Mouse (Mus musculus) spleen, adult 2 months (tissue): Measurements from ENCODE around the gene Olfr1496. TPM values are rescaled to one million over a fixed set of nuclear protein-coding genes. Genes with fewer than 3 reads are reported as not detected.

Experiments
- DNase-seq, 2 experiments: peaks; one replicate each; pipeline versions ENCODE4 v3.0.0 to v3.0.0-alpha.2; 2012 to 2021; ENCODE audit warnings: low spot score in 2 of 2, low read depth in 1 of 2
- H3K27ac ChIP-seq: fragments of 200-500 bp; 2 replicates; pipeline ENCODE4 v1.5.1; 2012; ENCODE audit warnings: low read length, inconsistent platforms; ENCODE audit not compliant: insufficient read depth
- H3K27me3 ChIP-seq: fragments of 200-500 bp; 2 replicates; pipeline ENCODE4 v1.6.1; 2012; ENCODE audit warnings: mild to moderate bottlenecking, moderate library complexity, low read length, inconsistent platforms; ENCODE audit not compliant: control insufficient read depth, insufficient read depth
- H3K36me3 ChIP-seq: fragments of 200-500 bp; 2 replicates; pipeline ENCODE4 v1.6.1; 2012; ENCODE audit warnings: mild to moderate bottlenecking, low read length, inconsistent platforms; ENCODE audit not compliant: control insufficient read depth, insufficient read depth
- H3K4me1 ChIP-seq: fragments of 200-500 bp; 2 replicates; pipeline ENCODE4 v1.6.1; 2011; ENCODE audit warnings: inconsistent platforms; ENCODE audit not compliant: control insufficient read depth, insufficient read depth, insufficient read length
- H3K4me3 ChIP-seq: fragments of 200-500 bp; 2 replicates; pipeline ENCODE4 v1.5.1; 2011; ENCODE audit warnings: mild to moderate bottlenecking, inconsistent platforms; ENCODE audit not compliant: insufficient read depth, insufficient read length; ENCODE audit errors: extremely low read depth
- CTCF ChIP-seq: fragments of 200-500 bp; IDR thresholded peaks from 2 replicates; pipeline ENCODE4 v1.5.1; 2011; ENCODE audit warnings: mild to moderate bottlenecking, inconsistent platforms; ENCODE audit not compliant: insufficient read depth, insufficient read length, insufficient replicate concordance; ENCODE audit errors: extremely low read depth
- POLR2A ChIP-seq: fragments of 200-500 bp; IDR thresholded peaks from 2 replicates; pipeline ENCODE4 v1.6.1; 2011; ENCODE audit warnings: low read depth, low read length, inconsistent platforms
- WGBS: fragments of 180-500 bp; shearing (Covaris S2); methylation state at CpG from one replicate; pipeline ENCODE4 v1.1.7; 2018; 5-methylcytosine and 5-hydroxymethylcytosine counted together
- polyA plus RNA-seq: library from polyadenylated mRNA; depleted of rRNA; stranded (reverse); fragments of >200 nt; gene quantifications from 2 replicates; pipeline ENCODE4 v1.2.3, GENCODE M21; 2012; rRNA removed

Olfr1496 gene
- polyA plus RNA-seq, 1 experiment = not detected

- no peak for DNase-seq
- Histone ChIP-seq H3K27ac (no peak overlapping the region), H3K36me3 (no peaks in the 10 kb centered on the region), H3K4me3 (no peak overlapping the region), H3K4me1 (no peaks in the 10 kb centered on the region), H3K27me3 (no peaks in the 10 kb centered on the region)
- no peak for TF ChIP-seq POLR2A
- 60% methylated on average over 2 of the region's 2 CpGs for WGBS
Observed at GRCm38 (mm10) chr19:13812823-13813222, 35.1 kb downstream of the Olfr1496 start.

GRCm38 (mm10) chr19:13818827-13819226 is 41.1 kb downstream of the Olfr1496 start:
- no peak for DNase-seq
- Histone ChIP-seq H3K27me3 (no peaks in the 10 kb centered on the region), H3K27ac (no peak overlapping the region), H3K36me3 (no peaks in the 10 kb centered on the region), H3K4me3 (no peak overlapping the region), H3K4me1 (no peaks in the 10 kb centered on the region)
- WGBS = 39% methylated on average over 5 of the region's 5 CpGs
- no peak for TF ChIP-seq CTCF
- no peak for TF ChIP-seq POLR2A

DNA sequence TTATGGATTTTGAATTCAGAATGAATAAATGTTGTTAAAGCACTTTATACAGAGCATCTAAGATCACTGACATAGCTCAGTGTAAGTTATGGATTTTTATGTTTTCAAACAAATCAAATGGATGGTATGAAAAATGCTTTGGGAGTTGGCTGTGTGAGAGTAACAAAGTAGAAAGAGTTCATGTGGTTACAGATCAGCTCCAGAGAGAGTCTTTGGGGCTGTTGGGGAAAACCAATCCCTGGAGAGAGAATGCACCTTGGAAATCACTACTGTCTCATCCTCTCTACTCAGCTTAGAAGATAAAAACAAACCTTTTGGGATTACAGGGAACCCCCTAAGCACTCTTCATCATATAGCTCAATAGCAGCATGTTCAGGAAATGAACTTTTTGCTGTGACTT is 41.7 kb downstream of the Olfr1496 start, which contains the start of gene Olfr1499:
Gene Olfr1499, minus strand, starts transcription at position 101 of the 400 bp plus-strand sequence.
- Histone ChIP-seq H3K4me1 (no peaks in the 10 kb centered on the region), H3K36me3 (no peaks in the 10 kb centered on the region), H3K27me3 (no peaks in the 10 kb centered on the region), H3K4me3 (no peak within 1 kb of the TSS), H3K27ac (no peak within 1 kb of the TSS)
- DNase-seq = no peak
- TF ChIP-seq CTCF (no peak), POLR2A (no peak)

DNA sequence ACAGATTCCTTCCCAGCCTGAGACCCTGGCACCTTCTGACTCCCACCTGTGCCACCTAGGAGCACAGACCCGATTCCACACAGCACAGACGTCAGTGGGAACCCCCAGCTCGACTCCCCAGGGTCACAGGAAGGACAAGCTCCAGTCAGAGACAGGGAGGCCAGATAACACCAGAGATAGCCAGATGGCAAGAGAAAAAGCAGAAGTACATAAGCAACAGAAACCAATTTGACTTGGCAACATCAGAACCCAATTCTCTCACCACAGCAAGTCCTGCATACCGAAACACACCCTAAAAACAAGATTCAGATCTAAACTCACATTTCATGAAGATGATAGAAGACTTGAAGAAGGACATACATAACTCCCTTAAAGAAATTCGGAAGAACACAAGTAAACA is 43.2 kb downstream of the Olfr1496 start:
- WGBS = 25% methylated on average over 5 of the region's 5 CpGs
- no peak for TF ChIP-seq POLR2A
- H3K4me1 ChIP-seq = no peaks in the 10 kb centered on the region
- no peaks in the 10 kb centered on the region for H3K36me3 ChIP-seq
- no peaks in the 10 kb centered on the region for H3K27me3 ChIP-seq
- H3K4me3 ChIP-seq = no peak overlapping the region
- H3K27ac ChIP-seq = no peak overlapping the region
- DNase-seq = no peak

DNA sequence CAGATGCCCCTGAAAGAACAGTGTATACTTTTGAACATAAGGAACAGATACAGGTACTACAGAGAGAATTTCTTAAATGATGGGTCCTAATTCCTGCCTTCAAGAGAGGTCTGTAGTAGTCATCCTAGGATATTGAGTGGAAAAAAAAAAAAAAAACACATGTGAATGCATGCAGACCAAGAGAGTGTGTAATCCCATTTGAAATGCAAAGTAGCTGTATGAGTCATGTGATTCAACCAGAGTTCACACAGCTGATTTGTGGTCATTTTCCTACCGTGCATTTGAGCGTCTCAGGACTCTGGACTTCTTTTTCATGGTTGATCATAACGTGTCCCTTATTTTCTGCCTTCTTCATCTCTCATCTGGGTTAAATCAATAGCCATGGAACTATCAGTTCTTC is 50.8 kb downstream of the Olfr1496 start:
- H3K4me3 ChIP-seq = no peak overlapping the region; the same call in 1 of the 2 replicates
- H3K27me3 ChIP-seq = no peaks in the 10 kb centered on the region
- 76% methylated on average over 3 of the region's 3 CpGs for WGBS
- no peak overlapping the region for H3K27ac ChIP-seq
- TF ChIP-seq POLR2A (no peak), CTCF (no peak)
- DNase-seq = no peak
- H3K4me1 ChIP-seq = no peaks in the 10 kb centered on the region
- H3K36me3 ChIP-seq = no peaks in the 10 kb centered on the region

DNA sequence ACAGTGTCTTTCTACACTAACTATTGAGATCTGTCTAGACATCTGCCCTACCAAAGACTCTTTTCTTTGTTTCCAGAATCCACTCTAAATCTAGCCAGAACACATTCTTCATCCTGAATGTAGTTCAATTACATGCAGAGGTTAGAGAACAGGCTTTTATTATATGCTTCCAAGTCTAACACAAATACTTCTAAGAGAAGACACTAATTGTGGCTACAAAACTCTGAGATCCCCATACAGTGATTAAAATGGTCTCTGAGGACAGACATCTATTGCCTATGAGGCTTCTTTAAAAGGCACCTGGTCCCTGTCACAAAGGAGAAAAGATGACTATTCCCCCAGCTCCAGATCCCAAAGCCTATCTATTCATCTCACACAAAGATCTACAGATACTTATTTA is 52.7 kb downstream of the Olfr1496 start, which contains the start of gene Olfr1500:
Gene Olfr1500, minus strand, starts transcription at position 101 of the 400 bp plus-strand sequence.
- no peak for DNase-seq
- Histone ChIP-seq H3K4me3 (no peak within 1 kb of the TSS), H3K27me3 (no peaks in the 10 kb centered on the region), H3K27ac (no peak within 1 kb of the TSS), H3K36me3 (no peaks in the 10 kb centered on the region), H3K4me1 (no peaks in the 10 kb centered on the region)
- TF ChIP-seq POLR2A (no peak), CTCF (no peak)

Other genes with a start within 250 kb of the Olfr1496 start
- not detected in 2 replicates for gene Olfr1480, start 250.0 kb upstream of the Olfr1496 start, polyA plus RNA-seq
- not detected in 2 replicates for gene Olfr1484, start 194.4 kb upstream of the Olfr1496 start, polyA plus RNA-seq
- gene Olfr1487, start 160.5 kb upstream of the Olfr1496 start, polyA plus RNA-seq = not detected in 2 replicates
- not detected in 2 replicates for gene Olfr1489, start 146.3 kb upstream of the Olfr1496 start, polyA plus RNA-seq
- not detected in 2 replicates for gene Olfr1490, start 126.8 kb upstream of the Olfr1496 start, polyA plus RNA-seq
- not detected in 2 replicates for gene Olfr1491, start 80.6 kb upstream of the Olfr1496 start, polyA plus RNA-seq
- not detected in 2 replicates for gene Olfr1493-ps1, start 54.6 kb upstream of the Olfr1496 start, polyA plus RNA-seq
- gene Olfr1494, start 38.1 kb upstream of the Olfr1496 start, polyA plus RNA-seq = not detected in 2 replicates
- not detected in 2 replicates for gene Olfr1495, start 13.3 kb upstream of the Olfr1496 start, polyA plus RNA-seq
- gene Olfr1497, start 20.3 kb downstream of the Olfr1496 start, polyA plus RNA-seq = not detected in 2 replicates
- not detected in 2 replicates for gene Olfr1499, start 41.6 kb downstream of the Olfr1496 start, polyA plus RNA-seq
- gene Olfr1500, start 52.6 kb downstream of the Olfr1496 start, polyA plus RNA-seq = not detected in 2 replicates
- gene Olfr1501, start 72.8 kb downstream of the Olfr1496 start, polyA plus RNA-seq = not detected in 2 replicates
- not detected in 2 replicates for gene Olfr1502, start 83.9 kb downstream of the Olfr1496 start, polyA plus RNA-seq
- not detected in 2 replicates for gene Olfr1504, start 120.0 kb downstream of the Olfr1496 start, polyA plus RNA-seq
- gene Olfr1505, start 135.7 kb downstream of the Olfr1496 start, polyA plus RNA-seq = not detected in 2 replicates